Mouse (Mus musculus) ovary, adult 18-20 months (tissue): ENCODE measurements at regions not wholly inside any gene's neighbourhood (a gene's known extent, or its start where the extent isn't known, plus 50 kb on each side); places are given as distances from the start of the nearest gene placed in this dataset.
A peak's percentile ranks its signal among the peaks of the same experiment; 100 is the strongest.

Experiments used
- DNase-seq: peaks from one replicate; pipeline ENCODE4 v3.0.0; 2022; ENCODE audit warnings: low spot score, mixed read lengths

DNA sequence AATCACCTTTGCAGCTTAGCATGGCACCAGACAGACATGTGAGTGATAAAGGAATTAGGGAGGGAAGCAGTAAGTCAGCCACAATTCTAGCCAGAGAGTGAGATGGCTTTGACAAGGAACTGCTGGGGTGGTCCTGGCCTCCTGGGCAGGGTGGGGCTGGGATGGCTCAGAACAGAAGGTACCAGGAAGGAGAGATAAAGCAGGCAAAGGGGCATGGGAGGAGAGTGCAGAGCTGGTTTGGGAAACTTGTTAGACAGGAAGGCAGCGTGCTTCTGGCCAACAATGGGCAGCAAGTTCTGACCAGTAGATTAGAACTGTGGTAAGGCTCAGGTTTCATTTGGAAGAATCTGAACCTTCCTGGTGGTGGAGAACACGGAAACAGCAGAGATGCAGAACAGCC lies 130.5 kb upstream of the Mkln1 start:
- DNase-seq = no peak

DNA sequence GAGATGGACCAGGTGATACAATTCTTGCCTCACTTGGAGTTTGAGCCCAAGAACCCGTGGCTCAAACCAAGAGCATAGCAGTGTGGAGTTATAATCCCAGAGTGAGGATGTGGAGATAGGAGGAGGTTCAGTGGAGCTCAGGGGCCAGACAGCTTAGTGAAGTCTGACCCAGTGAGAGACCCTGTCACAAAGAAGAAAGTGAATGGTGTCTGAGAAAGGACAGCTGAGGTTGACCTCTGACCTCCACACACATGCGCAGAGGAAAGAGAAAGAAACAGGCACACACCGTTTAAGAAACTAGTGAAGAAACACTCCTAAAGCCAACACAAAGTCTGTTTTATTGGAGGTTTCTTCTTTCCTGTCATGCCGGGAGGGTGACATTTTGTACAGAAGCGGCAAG lies 124.7 kb upstream of the Mkln1 start:
- no peak for DNase-seq

DNA sequence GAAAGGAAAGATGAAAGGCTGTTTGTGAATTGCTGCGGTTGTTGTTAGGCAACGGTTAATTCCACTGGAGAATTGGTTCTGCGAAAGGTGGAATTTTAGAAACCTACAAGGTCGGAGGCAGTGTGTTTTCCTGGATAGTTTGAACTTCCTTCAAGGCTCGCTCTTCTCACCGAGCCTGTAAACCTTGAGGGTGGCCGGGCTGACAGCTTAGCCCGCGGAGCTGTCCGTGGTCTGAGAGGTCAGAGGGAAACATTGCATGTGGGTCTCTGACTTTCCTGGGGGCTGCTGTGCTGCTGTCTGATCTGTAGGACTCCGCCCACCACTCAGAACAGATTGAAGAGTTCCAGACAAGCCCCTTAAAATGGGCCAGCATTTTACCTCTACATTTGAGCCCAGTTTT lies 124.3 kb upstream of the Mkln1 start:
- no peak for DNase-seq

DNA sequence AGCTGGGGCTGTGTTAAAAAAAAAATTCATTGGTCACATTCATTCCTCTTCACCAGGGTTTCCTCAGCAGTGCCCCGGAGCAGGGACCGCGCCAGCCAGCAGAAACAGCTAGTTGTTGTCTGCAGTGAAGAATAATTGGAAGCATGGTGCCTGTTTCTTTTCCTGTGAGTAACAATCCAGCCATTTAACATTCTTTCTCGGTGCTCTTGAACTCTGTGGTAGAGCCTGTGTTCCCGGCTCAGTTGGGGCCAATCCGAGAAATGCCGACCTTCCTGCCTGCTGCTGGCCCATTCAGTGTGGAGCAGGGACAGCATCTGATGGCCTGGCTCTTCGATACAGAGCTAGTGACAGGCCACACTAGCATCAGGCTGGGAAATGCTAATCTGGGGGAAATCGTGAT lies 120.7 kb upstream of the Mkln1 start:
- DNase-seq = no peak

DNA sequence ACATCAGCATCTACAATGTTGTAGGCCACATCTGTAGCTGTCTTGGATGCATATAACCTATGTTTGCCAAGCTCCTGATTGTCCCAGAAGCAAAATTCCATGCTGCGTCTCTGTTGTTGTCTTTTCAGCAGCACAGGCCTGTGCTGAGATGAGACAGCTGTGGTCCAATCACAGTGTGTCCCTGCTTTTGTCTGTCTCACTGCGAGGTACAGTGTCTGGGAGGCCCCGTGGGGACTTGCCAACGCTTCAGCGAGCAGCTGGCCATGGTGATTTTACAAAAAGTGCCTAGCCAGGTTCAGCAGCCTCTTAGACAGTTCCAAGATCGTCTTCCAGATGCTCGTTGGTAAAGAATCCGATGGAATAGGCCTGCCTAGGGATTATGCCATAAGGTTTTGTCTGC lies 114.6 kb upstream of the Mkln1 start:
- no peak for DNase-seq

DNA sequence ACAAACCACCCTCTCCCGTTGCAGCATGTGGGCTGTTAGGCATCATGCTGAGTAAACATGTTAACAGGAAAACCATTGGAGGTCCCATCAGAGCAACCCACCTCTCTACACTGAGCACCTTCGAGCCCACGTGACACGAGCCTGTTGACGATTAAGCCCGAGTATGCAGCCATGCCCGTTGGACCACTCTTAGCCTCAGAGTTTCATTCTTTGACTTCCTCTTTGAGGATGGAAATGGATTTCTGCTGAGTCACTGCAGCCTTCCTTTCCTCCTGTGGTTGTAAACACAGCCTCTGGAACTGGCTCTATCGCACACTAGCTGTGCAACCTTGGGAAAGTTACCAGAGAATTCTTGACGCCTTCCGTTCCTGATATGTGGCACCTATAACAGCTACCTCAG lies 114.1 kb upstream of the Mkln1 start:
- no peak for DNase-seq

DNA sequence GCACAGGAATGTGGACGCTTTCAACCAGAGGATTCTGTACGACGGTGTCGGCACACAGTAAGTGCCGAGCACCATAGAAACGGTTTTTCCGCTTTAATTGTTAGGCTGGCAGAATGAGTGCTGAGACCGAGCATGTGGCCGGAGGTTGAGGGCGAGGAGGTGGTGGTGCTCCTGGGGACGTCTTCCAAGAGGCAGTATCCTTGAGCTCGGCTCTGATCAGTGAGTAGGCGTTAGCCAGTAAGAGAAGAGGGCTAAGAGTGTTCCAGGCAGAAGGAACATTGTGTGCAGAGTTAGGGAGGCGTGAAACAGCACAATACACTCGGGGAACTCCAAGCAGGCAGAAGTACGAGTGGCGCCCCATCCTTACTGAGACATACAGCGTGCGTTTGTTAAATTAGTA lies 113.5 kb upstream of the Mkln1 start:
- DNase-seq = no peak

DNA sequence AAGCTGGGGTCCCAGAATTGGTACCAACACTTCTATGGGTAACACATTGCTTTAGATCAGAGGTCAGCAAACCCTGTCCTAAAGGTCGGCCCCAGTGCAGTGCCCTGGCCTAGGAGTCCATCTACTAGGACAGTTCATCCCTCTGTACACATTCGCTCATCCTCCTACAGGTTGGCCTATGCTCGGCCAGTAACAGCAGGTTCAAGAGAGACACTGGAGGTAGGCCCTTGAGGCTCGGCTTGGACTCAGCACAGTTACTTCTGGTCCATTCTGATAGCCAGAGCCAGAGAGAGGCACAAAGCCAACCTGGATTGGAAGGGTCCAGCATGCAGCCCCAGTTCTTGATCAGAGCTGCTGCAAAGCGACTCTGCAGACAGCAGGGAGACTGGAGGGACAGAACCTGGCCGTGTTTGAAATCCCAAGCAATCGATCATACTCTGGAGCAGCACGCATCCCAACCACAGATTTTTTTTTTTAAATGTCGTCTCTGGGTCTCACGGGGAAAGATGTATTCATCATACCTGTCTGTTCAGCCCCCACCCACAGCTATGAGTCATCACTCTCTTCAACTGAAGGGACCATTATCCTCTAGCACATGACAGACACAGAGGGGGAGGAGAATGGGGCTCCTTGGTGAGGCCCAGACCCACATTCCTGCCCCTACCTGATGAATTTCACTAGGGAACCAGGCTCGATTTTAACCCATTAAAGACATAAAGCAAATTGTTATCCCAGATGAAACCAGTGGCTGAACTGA lies 112.4 kb upstream of the Mkln1 start:
- no peak for DNase-seq

DNA sequence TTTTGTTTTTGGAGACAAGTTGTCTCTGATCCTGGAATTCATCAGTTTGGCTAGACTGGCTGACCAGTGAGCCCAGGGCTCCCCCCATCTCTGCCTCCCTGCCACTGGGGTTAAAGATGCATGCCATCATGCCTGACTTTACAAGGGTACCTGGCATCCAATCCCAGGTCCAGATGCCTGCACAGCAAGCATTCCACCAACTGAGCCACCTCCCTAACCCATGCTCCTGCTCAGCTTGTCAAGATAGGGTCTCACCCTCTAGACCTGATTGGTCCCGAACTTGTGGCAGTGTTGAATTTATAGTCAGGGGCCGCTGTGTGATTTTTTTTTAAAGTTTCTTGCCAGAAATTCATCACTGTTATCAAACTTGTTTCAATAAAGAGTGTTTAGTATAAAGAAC lies 111.4 kb upstream of the Mkln1 start:
- DNase-seq = no peak

DNA sequence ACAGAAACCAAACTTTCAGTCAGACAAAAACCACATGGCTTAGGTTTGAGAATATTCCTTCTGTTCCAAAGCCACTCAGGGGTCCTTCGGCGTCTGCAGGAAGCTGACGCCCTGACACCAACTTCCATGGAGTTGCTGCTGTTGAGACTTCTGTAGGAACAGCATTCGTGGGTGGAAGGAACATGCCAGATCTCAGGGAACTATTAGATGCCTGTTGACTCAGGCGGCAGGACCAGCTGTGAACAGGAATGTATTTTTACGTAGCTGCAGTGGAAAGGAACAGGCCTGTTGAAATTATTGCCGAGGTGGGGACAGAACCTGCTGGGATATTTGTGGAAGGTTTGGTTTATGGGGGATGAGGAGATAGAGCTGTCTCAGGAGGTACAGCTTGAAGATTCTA lies 110.8 kb upstream of the Mkln1 start:
- DNase-seq = no peak

DNA sequence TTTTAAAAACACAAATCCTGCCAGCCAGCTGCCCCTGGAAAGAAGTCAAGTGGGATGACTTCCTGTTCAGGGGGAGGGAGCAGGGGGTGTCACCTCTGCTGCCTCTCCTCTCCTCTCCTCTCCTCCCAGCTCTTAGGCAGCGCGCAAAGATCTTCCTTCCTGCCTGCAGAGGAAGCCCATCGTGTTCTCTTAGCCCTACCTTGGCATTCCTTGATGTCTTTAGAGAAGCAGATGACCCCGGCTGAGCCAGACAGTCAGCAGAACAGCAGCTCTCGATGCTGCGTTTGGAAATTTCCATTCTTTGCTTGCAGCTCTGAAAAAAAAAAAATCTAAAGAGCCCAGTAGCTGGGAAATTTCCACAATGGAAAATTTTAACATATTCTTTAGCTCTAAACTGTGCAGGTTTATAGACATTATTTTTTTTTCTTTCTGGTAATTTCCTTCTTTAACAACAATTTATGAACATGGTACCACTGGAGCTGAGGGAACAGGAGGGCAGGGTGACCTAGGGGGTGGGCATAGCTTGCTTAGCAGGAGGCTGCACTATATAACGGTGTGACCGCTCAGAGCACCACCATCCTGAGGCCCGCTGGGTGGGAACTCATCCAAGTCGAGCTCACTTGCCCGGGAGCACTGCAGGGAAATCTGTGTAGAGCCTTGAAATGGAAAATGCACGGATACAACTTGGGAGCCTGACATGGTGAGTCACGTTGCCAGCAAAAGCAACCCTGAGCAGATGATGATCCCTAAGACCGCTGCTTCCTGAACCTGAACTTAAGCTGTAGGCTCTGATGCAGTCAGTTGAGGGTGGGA lies 109.9 kb upstream of the Mkln1 start:
- DNase-seq = no peak

DNA sequence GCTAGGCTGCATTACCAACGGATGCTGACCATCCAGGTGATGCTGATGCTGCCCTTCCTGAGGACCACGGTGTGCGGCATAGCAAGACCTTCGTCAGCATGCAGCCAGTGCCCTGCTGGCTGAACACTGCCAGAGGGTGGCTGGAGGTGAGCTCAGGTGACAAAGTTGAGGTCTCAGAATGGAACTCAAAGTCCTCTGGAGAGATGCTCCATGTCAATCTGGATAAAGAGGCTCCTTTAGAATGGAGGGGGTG lies 109.4 kb upstream of the Mkln1 start:
- no peak for DNase-seq

DNA sequence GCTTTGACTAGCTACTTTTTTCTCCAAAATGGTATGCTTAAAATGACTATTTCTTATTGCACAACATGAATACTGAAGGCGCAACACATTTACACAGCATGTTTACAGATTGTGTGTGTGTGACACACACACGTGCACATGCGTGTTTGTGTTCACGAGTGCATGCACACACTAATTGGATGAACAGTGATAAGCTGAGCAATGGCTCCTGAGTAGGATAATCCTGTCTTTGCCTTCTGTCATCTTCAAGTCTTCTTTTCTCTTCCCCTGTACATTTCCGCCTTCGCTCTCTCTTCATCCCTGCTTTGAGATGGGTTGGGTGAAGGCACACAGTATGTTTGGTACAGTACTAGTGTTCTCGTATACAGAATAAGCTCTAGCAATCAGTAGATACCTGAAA lies 106.5 kb upstream of the Mkln1 start:
- no peak for DNase-seq

DNA sequence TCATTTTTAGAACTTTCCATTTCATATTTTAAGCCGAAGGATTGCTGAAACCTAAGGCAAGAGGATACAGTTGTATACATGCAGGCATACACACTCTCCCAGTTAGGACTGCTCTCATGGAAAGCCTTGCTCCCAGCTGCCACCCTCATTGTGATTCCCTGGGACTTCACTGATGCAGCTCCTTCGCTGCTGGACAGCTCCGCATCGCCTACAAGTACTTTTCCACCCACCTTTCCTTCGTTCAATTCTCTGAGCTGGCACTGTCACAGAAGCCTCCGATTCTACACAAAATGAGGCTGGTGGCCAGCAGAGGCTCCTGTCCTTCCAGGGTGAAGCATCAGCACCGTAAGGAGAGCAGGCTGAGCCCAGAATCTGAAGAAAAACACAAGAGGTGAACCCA lies 105.5 kb upstream of the Mkln1 start:
- DNase-seq = no peak

DNA sequence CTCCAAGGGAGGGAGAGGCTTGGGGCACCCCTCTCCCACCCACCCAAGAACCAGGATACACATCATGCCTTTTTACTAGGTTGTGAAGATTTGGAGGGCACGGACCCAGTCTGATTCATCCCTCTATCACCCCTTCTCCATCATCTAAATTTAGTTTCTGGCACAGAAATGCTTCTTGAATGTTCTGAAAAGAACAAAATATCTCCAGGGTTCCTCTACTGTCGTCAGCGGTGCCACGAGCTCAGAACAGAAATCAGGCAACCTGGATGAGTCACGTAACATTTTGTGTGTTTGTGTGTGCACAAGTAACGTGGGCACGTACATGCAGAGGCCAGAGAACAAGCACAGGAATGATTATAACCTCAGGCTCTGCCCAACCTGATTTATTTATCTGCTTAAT lies 99.1 kb upstream of the Mkln1 start:
- no peak for DNase-seq

DNA sequence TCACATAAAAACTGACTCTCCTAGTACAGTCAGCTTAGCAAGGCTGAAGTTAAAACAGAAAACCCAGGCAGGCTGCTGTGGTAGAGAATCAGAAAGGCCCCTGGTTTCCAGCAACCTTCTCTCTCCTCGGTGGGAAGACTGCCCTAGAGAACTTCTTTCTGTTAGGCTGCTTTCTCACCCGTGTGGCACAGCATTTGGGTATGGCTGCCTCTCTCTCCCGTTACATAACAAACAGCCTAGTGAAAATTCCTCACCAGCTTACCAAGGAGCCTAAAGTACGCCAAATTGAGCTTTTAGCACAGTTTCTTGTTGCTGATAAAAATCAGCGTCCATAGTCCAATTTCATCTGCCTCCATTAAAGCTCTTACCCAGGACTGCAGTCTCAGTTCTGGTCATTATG lies 92.8 kb upstream of the Mkln1 start:
- DNase-seq = no peak

DNA sequence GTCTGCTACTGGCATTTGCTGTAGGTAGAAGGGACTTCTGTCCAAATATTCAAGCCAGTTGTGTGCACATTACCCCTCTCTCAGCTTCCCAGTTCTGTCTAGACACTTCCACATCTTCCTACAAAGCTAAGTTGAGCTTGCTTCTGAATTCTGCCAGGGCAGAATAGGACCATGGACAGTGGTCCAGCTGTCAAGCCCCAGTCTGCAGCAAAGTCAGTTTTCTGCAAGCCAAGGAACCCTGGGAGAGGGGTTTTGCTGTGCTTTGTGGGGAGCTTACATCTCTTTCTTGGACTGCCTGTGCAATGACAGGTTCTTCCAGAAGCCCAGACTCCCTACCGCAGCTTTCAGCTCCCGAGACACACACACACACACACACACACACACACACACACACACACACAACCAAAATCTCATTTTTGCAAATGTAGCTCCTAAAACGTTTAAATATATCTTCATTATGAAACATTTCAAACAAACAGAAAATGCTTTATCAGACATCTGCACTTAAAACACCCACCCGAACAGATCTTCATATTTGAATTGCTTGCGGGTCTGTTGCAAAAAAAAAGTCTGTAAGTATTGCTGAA lies 91.4 kb upstream of the Mkln1 start:
- DNase-seq = no peak

DNA sequence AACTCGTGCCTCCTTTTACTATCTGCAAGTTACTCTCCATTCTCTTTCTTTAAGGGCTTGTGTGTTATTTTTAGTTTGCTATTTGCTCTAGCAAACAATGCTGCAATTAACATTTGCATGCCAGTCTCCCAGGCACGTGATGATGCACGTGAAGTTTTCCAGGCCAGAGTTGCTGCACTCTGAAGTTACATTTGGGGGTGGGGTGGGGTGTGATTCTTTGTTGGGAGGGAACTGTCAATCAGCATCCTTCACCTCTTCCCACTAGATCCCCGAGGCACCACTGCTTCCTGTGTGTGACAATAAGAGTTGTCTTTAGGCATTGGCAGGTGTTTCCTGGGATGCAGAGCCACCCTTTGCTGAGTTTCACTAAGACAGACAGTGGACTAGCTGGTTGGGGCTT lies 90.6 kb upstream of the Mkln1 start:
- no peak for DNase-seq

DNA sequence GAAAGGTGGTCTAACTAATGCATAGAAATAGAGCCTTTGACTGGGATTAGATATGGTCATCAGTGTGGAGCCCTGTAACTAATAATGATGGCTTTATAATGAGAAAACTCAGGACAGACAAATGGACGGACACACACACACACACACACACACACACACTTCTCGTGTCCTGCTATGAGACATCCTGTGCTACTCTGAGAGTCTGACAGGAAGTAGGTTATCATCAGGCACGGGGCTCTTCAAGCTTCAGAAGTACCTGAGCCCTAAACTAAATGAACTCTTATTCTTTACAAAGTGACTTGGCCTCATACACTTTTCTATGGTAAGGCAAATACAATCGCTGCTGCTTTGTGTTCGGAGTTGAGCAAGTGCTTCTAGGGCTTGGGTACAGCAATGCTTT lies 87.9 kb upstream of the Mkln1 start:
- DNase-seq = no peak

DNA sequence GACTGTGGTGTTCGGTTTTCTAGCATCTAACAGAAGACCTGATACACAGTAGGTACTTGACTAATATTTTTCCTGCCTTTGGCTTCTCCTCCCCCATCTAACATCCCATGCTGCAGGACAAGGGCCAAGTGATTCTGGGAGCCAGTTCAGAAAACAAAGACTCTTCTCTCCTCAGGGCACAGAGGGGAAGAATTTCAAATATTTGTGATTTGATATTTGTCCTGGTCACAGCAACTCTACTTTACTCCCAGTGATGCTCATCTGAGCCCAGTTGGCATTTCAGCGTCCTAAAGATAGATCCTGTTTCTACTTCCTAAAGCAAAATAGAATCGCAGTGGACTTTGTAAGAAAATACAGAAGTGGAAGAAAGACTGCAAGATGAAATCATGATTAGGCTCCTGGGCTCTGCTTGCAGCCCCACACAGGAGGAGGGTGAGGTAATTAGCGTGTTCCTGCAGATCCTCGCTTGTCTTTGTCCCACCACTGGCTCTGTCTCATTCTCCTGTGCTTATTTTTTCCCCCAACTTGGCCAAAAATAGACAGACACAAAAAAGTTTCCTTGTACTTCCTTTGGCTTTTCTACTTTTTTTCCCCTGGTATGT lies 84.6 kb upstream of the Mkln1 start:
- DNase-seq = no peak

DNA sequence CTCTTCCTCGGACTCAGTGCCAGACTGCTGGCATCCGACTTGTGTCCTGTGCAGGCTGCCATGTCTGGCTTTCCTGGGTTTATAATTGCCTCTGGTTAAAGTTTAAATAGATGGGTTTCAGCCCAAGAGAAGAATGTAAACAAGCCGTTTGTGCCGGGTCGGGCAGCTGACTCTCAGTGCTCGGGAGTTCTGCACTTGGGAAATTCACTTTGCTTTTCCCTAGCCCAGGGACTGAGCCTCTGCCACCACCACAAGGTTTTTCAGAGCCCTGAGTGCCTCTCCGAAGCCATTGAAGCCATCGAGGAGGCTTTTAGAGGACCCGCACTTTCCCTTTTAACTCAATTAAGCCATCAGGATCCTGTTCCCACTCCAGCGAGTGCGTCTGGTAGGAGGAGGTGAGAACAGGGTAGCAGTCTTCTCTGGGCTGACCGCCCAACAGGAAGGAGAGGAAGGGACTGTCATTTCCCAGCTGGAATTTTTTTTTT lies 80.8 kb upstream of the Mkln1 start:
- no peak for DNase-seq

DNA sequence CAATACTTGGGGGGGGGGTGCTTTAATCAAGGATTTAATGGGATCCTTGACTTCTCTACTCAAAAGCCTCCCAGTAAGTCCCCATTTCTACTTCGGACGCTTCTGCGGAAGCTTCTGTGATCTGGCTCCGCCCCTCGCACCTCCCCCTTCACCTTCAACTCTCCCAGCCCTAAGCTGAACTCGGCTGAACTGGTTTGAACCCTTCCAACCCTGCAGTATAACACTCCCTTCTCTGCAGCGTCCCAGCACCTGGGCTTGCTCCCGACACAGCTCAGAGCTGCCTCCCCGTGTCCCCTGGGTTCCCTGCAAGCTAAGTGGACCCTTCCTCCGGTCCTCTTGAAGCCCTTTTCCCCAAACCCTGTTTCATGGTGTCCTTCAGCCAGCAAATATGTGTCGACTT lies 80.0 kb upstream of the Mkln1 start:
- DNase-seq = peak; percentile 17

DNA sequence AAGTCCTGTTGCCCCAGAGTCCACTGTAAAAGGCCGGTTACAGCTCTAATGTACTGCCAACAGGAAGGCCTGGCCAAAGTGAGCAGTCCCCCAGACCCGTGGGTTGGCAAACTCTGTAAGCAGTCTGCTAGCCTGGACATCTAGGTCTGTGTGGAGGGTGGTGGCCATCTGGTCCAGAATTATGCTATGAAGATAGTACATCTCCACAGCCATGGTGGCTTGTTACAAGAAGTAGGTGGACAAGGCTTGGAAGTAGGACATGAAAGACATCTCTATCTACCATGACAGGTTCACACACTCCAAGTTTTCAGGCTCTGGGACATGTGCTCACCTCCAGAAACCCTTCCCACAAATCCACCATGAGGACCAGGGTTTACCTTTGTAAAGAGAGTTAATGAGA lies 79.1 kb upstream of the Mkln1 start:
- no peak for DNase-seq
